Mouse (Mus musculus) MEL (cell line): ENCODE data around the gene Cdk18. TPM values are rescaled to one million over a fixed set of nuclear protein-coding genes. Genes with fewer than 3 reads are reported as not detected.

ENCODE experiments used
- DNase-seq: peaks from one replicate; pipeline ENCODE4 v3.0.0; 2011; ENCODE audit warnings: low read depth, low spot score
- H3K27ac ChIP-seq: 2 replicates; pipeline ENCODE4 v1.5.1; 2012; ENCODE audit warnings: low read depth, mild to moderate bottlenecking, control low read depth, low read length, moderate library complexity; ENCODE audit not compliant: control insufficient read depth
- H3K27me3 ChIP-seq, 2 experiments: fragments of 150-350 bp in 1 of 2; sonication (generic) in 1 of 2; 2 replicates each; pipeline ENCODE4 v1.6.1; 2012; ENCODE audit warnings: low read length in 2 of 2, mild to moderate bottlenecking in 2 of 2, improper control_type of control experiment in 1 of 2, moderate library complexity in 1 of 2; ENCODE audit not compliant: insufficient read depth in 2 of 2, control insufficient read depth in 1 of 2
- H3K36me3 ChIP-seq, 2 experiments: 2 replicates each; pipeline ENCODE4 v1.6.1; 2012 to 2014; ENCODE audit warnings: low read length in 2 of 2, improper control_type of control experiment in 1 of 2, inconsistent platforms in 1 of 2, mild to moderate bottlenecking in 1 of 2; ENCODE audit not compliant: insufficient read depth in 2 of 2, control insufficient read depth in 1 of 2
- H3K4me1 ChIP-seq, 2 experiments: fragments of 150-350 bp in 1 of 2; sonication (generic) in 1 of 2; 2 replicates each; pipeline ENCODE4 v1.6.1; 2012; ENCODE audit warnings: low read length in 2 of 2, improper control_type of control experiment in 1 of 2, mild to moderate bottlenecking in 1 of 2; ENCODE audit not compliant: insufficient read depth in 2 of 2, control insufficient read depth in 1 of 2
- H3K4me3 ChIP-seq, 2 experiments: fragments of 150-350 bp in 1 of 2; sonication (generic) in 1 of 2; 2 replicates each; pipeline ENCODE4 v1.5.1; 2012; ENCODE audit warnings: low read depth in 2 of 2, low read length in 2 of 2, mild to moderate bottlenecking in 2 of 2, moderate library complexity in 2 of 2, control low read depth in 1 of 2, improper control_type of control experiment in 1 of 2; ENCODE audit not compliant: control insufficient read depth in 1 of 2, insufficient read depth in 1 of 2
- H3K79me2 ChIP-seq: 2 replicates; pipeline ENCODE4 v1.6.1; 2012; ENCODE audit warnings: mild to moderate bottlenecking, low read length, moderate library complexity; ENCODE audit not compliant: control insufficient read depth, poor library complexity, insufficient read depth
- H3K9ac ChIP-seq: 2 replicates; pipeline ENCODE4 v1.6.1; 2012; ENCODE audit warnings: low read depth, mild to moderate bottlenecking, control low read depth, low read length, moderate library complexity; ENCODE audit not compliant: control insufficient read depth, poor library complexity, severe bottlenecking
- H3K9me3 ChIP-seq: fragments of 150-350 bp; sonication (generic); replicated peaks from 2 replicates; pipeline ENCODE4 v1.6.1; 2012; ENCODE audit warnings: mild to moderate bottlenecking, low read length, improper control_type of control experiment, moderate library complexity; ENCODE audit not compliant: insufficient read depth
- BHLHE40 ChIP-seq: IDR thresholded peaks from 2 replicates; pipeline ENCODE4 v1.6.1; 2012; ENCODE audit warnings: low read depth, mild to moderate bottlenecking, inconsistent platforms, low read length, improper control_type of control experiment, borderline replicate concordance
- CHD1 ChIP-seq: IDR thresholded peaks from 2 replicates; pipeline ENCODE4 v1.6.1; 2012; ENCODE audit warnings: low read depth, mild to moderate bottlenecking, inconsistent platforms, low read length, improper control_type of control experiment
- CHD2 ChIP-seq: IDR thresholded peaks from 2 replicates; pipeline ENCODE4 v1.6.1; 2011; ENCODE audit warnings: low read length, improper control_type of control experiment
- CTCF ChIP-seq, 3 experiments: IDR thresholded peaks in 2 of 3; conservative IDR thresholded peaks in 1 of 3; 2 replicates each; pipeline ENCODE4 v1.5.1; 2011 to 2012; ENCODE audit warnings: low read length in 3 of 3, low read depth in 2 of 3, mild to moderate bottlenecking in 2 of 3, improper control_type of control experiment in 1 of 3, inconsistent platforms in 1 of 3, mixed read lengths in 1 of 3, moderate library complexity in 1 of 3; ENCODE audit not compliant: control insufficient read depth in 1 of 3, insufficient read depth in 1 of 3, poor library complexity in 1 of 3, severe bottlenecking in 1 of 3
- E2F4 ChIP-seq: IDR thresholded peaks from 2 replicates; pipeline ENCODE4 v1.6.1; 2011; ENCODE audit warnings: low read depth, low read length, improper control_type of control experiment, borderline replicate concordance
- ELF1 ChIP-seq: IDR thresholded peaks from 2 replicates; pipeline ENCODE4 v1.6.1; 2014; ENCODE audit warnings: low read depth, mild to moderate bottlenecking, inconsistent platforms, low read length, improper control_type of control experiment, moderate library complexity
- EP300 ChIP-seq, 2 experiments: IDR thresholded peaks; 2 replicates each; pipeline ENCODE4 v1.6.1; 2011; ENCODE audit warnings: improper control_type of control experiment in 2 of 2, low read length in 2 of 2, low read depth in 1 of 2, mild to moderate bottlenecking in 1 of 2
- ETS1 ChIP-seq: IDR thresholded peaks from 2 replicates; pipeline ENCODE4 v1.6.1; 2012; ENCODE audit warnings: low read depth, mild to moderate bottlenecking, inconsistent platforms, low read length, improper control_type of control experiment, moderate library complexity
- GABPA ChIP-seq: IDR thresholded peaks from 2 replicates; pipeline ENCODE4 v1.6.1; 2012; ENCODE audit warnings: low read depth, mild to moderate bottlenecking, inconsistent platforms, low read length, improper control_type of control experiment, moderate library complexity
- GATA1 ChIP-seq: IDR thresholded peaks from 2 replicates; pipeline ENCODE4 v1.6.1; 2011; ENCODE audit warnings: low read depth, low read length, improper control_type of control experiment
- HCFC1 ChIP-seq: IDR thresholded peaks from 2 replicates; pipeline ENCODE4 v1.6.1; 2012; ENCODE audit warnings: low read depth, mild to moderate bottlenecking, inconsistent platforms, low read length, improper control_type of control experiment, moderate library complexity
- JUND ChIP-seq: IDR thresholded peaks from 2 replicates; pipeline ENCODE4 v1.6.1; 2011; ENCODE audit warnings: low read depth, mild to moderate bottlenecking, improper control_type of control experiment, low read length
- KAT2A ChIP-seq: conservative IDR thresholded peaks from 2 replicates; pipeline ENCODE4 v1.6.1; 2012; ENCODE audit warnings: low read depth, low read length, improper control_type of control experiment, inconsistent platforms
- MAFK ChIP-seq: IDR thresholded peaks from 2 replicates; pipeline ENCODE4 v1.6.1; 2011; ENCODE audit warnings: low read depth, mild to moderate bottlenecking, low read length, improper control_type of control experiment, borderline replicate concordance
- MAX ChIP-seq: IDR thresholded peaks from 2 replicates; pipeline ENCODE4 v1.6.1; 2011; ENCODE audit warnings: low read length, improper control_type of control experiment
- MAZ ChIP-seq: IDR thresholded peaks from 2 replicates; pipeline ENCODE4 v1.6.1; 2012; ENCODE audit warnings: low read depth, mild to moderate bottlenecking, inconsistent platforms, low read length, improper control_type of control experiment
- MEF2A ChIP-seq: IDR thresholded peaks from 2 replicates; pipeline ENCODE4 v1.6.1; 2014; ENCODE audit warnings: low read depth, mild to moderate bottlenecking, inconsistent platforms, low read length, improper control_type of control experiment; ENCODE audit not compliant: poor library complexity, insufficient replicate concordance, severe bottlenecking; ENCODE audit errors: extremely low read depth
- MXI1 ChIP-seq: IDR thresholded peaks from 2 replicates; pipeline ENCODE4 v1.6.1; 2011; ENCODE audit warnings: mild to moderate bottlenecking, low read depth, low read length, improper control_type of control experiment
- MYB ChIP-seq: IDR thresholded peaks from 2 replicates; pipeline ENCODE4 v1.6.1; 2011; ENCODE audit warnings: mild to moderate bottlenecking, low read depth, low read length, improper control_type of control experiment
- MYC ChIP-seq: IDR thresholded peaks from 2 replicates; pipeline ENCODE4 v1.6.1; 2011; ENCODE audit warnings: low read depth, mild to moderate bottlenecking, low read length, improper control_type of control experiment, moderate library complexity
- NELFE ChIP-seq: IDR thresholded peaks from 2 replicates; pipeline ENCODE4 v1.6.1; 2011; ENCODE audit warnings: low read depth, low read length, improper control_type of control experiment
- NRF1 ChIP-seq: IDR thresholded peaks from 2 replicates; pipeline ENCODE4 v1.6.1; 2014; ENCODE audit warnings: low read depth, mild to moderate bottlenecking, inconsistent platforms, low read length, improper control_type of control experiment, moderate library complexity; ENCODE audit not compliant: poor library complexity, insufficient read depth, severe bottlenecking
- POLR2A ChIP-seq, 2 experiments: IDR thresholded peaks; 2 replicates each; pipeline ENCODE4 v1.6.1; 2011 to 2012; ENCODE audit warnings: low read length in 2 of 2, mild to moderate bottlenecking in 2 of 2, control low read depth in 1 of 2, improper control_type of control experiment in 1 of 2, low read depth in 1 of 2, moderate library complexity in 1 of 2; ENCODE audit not compliant: control insufficient read depth in 1 of 2, insufficient read depth in 1 of 2, poor library complexity in 1 of 2
- POLR2AphosphoS2 ChIP-seq: IDR thresholded peaks from 2 replicates; pipeline ENCODE4 v1.6.1; 2011; ENCODE audit warnings: low read length, improper control_type of control experiment
- POLR2AphosphoS5 ChIP-seq: IDR thresholded peaks from 2 replicates; pipeline ENCODE4 v1.6.1; 2012; ENCODE audit warnings: low read depth, borderline replicate concordance, mild to moderate bottlenecking, inconsistent platforms, low read length, moderate library complexity, mixed read lengths
- RAD21 ChIP-seq: IDR thresholded peaks from 2 replicates; pipeline ENCODE4 v1.6.1; 2011; ENCODE audit warnings: mild to moderate bottlenecking, low read depth, low read length, improper control_type of control experiment
- RCOR1 ChIP-seq: IDR thresholded peaks from 2 replicates; pipeline ENCODE4 v1.6.1; 2012; ENCODE audit warnings: low read depth, mild to moderate bottlenecking, inconsistent platforms, low read length, improper control_type of control experiment
- SIN3A ChIP-seq: IDR thresholded peaks from 2 replicates; pipeline ENCODE4 v1.6.1; 2012; ENCODE audit warnings: low read length, improper control_type of control experiment, inconsistent platforms
- SMC3 ChIP-seq: IDR thresholded peaks from 2 replicates; pipeline ENCODE4 v1.6.1; 2011; ENCODE audit warnings: low read depth, low read length, improper control_type of control experiment
- TAL1 ChIP-seq: IDR thresholded peaks from 2 replicates; pipeline ENCODE4 v1.6.1; 2012; ENCODE audit warnings: mild to moderate bottlenecking, inconsistent platforms, low read length, moderate library complexity, mixed read lengths
- TBP ChIP-seq: IDR thresholded peaks from 2 replicates; pipeline ENCODE4 v1.8.0; 2011; ENCODE audit warnings: low read depth, low read length, improper control_type of control experiment
- TCF12 ChIP-seq: IDR thresholded peaks from 2 replicates; pipeline ENCODE4 v1.6.1; 2014; ENCODE audit warnings: low read depth, mild to moderate bottlenecking, inconsistent platforms, low read length, improper control_type of control experiment, moderate library complexity
- UBTF ChIP-seq: IDR thresholded peaks from 2 replicates; pipeline ENCODE4 v1.6.1; 2012; ENCODE audit warnings: low read depth, mild to moderate bottlenecking, inconsistent platforms, low read length, improper control_type of control experiment, moderate library complexity, borderline replicate concordance; ENCODE audit not compliant: insufficient read depth
- ZC3H11A ChIP-seq: IDR thresholded peaks from 2 replicates; pipeline ENCODE4 v1.6.1; 2012; ENCODE audit warnings: low read depth, mild to moderate bottlenecking, inconsistent platforms, low read length, improper control_type of control experiment
- ZKSCAN1 ChIP-seq: IDR thresholded peaks from 2 replicates; pipeline ENCODE4 v1.6.1; 2012; ENCODE audit warnings: low read depth, mild to moderate bottlenecking, inconsistent platforms, low read length, improper control_type of control experiment, moderate library complexity
- ZMIZ1 ChIP-seq: IDR thresholded peaks from 2 replicates; pipeline ENCODE4 v1.6.1; 2012; ENCODE audit warnings: low read depth, mild to moderate bottlenecking, inconsistent platforms, low read length, improper control_type of control experiment, moderate library complexity
- ZNF384 ChIP-seq: IDR thresholded peaks from 2 replicates; pipeline ENCODE4 v1.6.1; 2012; ENCODE audit warnings: low read depth, mild to moderate bottlenecking, inconsistent platforms, low read length, improper control_type of control experiment
- polyA plus RNA-seq, 2 experiments: library from polyadenylated mRNA; stranded (reverse) in 1 of 2; unstranded in 1 of 2; fragments of >175 nt in 1 of 2; fragments of >200 nt in 1 of 2; gene quantifications; 2 replicates each; pipeline versions ENCODE4 v1.2.1 to v1.2.4; 2012; ENCODE audit warnings: low replicate concordance in 2 of 2, low read depth in 1 of 2; ENCODE audit not compliant: insufficient read length in 2 of 2, insufficient read depth in 1 of 2, missing spikeins in 1 of 2
- total RNA-seq: library from RNA; depleted of rRNA; stranded (reverse); fragments of 300-350 nt; gene quantifications from 2 replicates; pipeline ENCODE4 v1.2.3, GENCODE M21; 2012

The Cdk18 gene
- total and polyA plus RNA-seq, 3 experiments, result 1.3 to 15.7 TPM; not detected in 1

DNA sequence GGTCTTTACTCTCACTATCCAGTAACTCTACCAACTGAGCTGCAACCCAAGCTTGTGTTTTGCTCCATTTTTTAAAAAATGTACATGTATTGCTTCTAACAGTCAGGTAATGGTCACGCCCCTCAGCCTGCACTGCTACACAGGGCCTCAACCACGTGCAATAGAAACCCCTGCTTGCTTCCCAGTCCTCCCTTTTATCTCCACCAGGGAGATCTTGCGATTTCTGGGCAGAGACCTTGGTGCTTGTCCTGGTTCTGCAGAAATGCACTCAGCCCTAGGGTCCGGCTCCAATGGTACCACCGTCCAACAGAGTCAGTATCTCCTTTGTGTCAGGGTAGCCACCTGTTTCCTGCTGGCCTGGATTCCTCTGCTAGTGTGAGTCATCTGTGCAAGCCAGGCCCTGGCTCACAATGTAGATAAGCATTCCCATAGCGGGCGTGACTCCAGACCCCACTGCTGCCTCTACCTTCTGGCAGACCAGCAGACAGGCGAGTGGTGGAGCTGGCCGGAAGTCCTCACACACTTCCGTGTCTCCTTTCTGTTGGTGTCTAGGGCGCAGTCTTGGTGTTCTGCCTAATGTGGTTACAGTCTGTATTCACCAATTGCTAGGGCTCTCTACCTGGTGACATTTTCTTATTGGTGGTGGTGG is 44.0 kb downstream of the Cdk18 start:
- Histone ChIP-seq H3K27me3 (no peaks in the 10 kb centered on the region), H3K9ac (no peak overlapping the region), H3K9me3 (no peaks in the 10 kb centered on the region), H3K79me2 (no peaks in the 10 kb centered on the region), H3K27ac (no peak overlapping the region), H3K4me3 (peak overlapping the region in 1 of 2 experiments; percentile 4; a peak in 1 of 4 replicates), H3K4me1 (peaks cover 0 to 33% of the 10 kb centered on the region in 2 experiments; a peak in 2 of 4 replicates), H3K36me3 (peaks cover 0 to 11% of the 10 kb centered on the region in 2 experiments; a peak in 2 of 4 replicates)
- peak; percentile 75 for DNase-seq
- TF ChIP-seq MYB, result no peak
- TF ChIP-seq KAT2A, result no peak
- TF ChIP-seq POLR2A (IDR thresholded peaks at IDR 0.05; ENCODE audit: control insufficient read depth in 1 of 2, insufficient read depth in 1 of 2, low read depth in 1 of 2, low read length in 2 of 2, poor library complexity in 1 of 2), result no peak
- no peak for TF ChIP-seq E2F4
- peak; percentile 87 for TF ChIP-seq ETS1
- peak; percentile 18; the same call in 1 of the 2 replicates for TF ChIP-seq RCOR1
- TF ChIP-seq SMC3, result no peak
- 0 out of 2 replicates have a peak, but pooled peaks have one; percentile 40 for TF ChIP-seq UBTF
- no peak for TF ChIP-seq ZNF384
- no peak for TF ChIP-seq JUND
- no peak for TF ChIP-seq BHLHE40
- no peak for TF ChIP-seq CTCF (IDR thresholded peaks at IDR 0.05 in 2 of 3, conservative IDR thresholded peaks at IDR 0.05 in 1 of 3; ENCODE audit: control insufficient read depth in 1 of 3, insufficient read depth in 1 of 3, low read depth in 2 of 3, low read length in 3 of 3, poor library complexity in 1 of 3, severe bottlenecking in 1 of 3)
- TF ChIP-seq RAD21, result no peak
- TF ChIP-seq NRF1, result no peak
- no peak for TF ChIP-seq NELFE
- peak; percentile 51; the same call in 1 of the 2 replicates for TF ChIP-seq ELF1
- peak; percentile 46; the same call in 1 of the 2 replicates for TF ChIP-seq SIN3A
- TF ChIP-seq MYC, result peak; percentile 53; the same call in 1 of the 2 replicates
- no peak for TF ChIP-seq POLR2AphosphoS5
- peak; percentile 82 for TF ChIP-seq MXI1
- TF ChIP-seq MAX, result peak; percentile 73
- TF ChIP-seq ZMIZ1, result no peak
- peak; percentile 88 for TF ChIP-seq TCF12
- TF ChIP-seq CHD1, result no peak
- no peak for TF ChIP-seq MAZ
- peak; percentile 83 for TF ChIP-seq GATA1
- peak; percentile 69 for TF ChIP-seq TBP
- TF ChIP-seq EP300 (IDR thresholded peaks at IDR 0.05; ENCODE audit: low read depth in 1 of 2, low read length in 2 of 2), result peak; percentile 80 to 83
- TF ChIP-seq CHD2, result no peak
- TF ChIP-seq HCFC1, result no peak
- no peak for TF ChIP-seq GABPA
- TF ChIP-seq MAFK, result no peak
- TF ChIP-seq ZKSCAN1, result no peak
- no peak for TF ChIP-seq MEF2A
- no peak for TF ChIP-seq ZC3H11A
- peak; percentile 95 for TF ChIP-seq TAL1
- TF ChIP-seq POLR2AphosphoS2, result no peak
